Mouse (Mus musculus) CD4-positive, CD25-positive, alpha-beta regulatory T cell, adult 2 months (primary cell): ENCODE results near the gene Lsg1.
A peak's percentile ranks its signal among the peaks of the same experiment; 100 is the strongest.

Experiments
- DNase-seq: peaks from one replicate; pipeline ENCODE4 v3.0.0-alpha.2; 2012; ENCODE audit warnings: low read depth, low spot score

Gene Lsg1

DNA sequence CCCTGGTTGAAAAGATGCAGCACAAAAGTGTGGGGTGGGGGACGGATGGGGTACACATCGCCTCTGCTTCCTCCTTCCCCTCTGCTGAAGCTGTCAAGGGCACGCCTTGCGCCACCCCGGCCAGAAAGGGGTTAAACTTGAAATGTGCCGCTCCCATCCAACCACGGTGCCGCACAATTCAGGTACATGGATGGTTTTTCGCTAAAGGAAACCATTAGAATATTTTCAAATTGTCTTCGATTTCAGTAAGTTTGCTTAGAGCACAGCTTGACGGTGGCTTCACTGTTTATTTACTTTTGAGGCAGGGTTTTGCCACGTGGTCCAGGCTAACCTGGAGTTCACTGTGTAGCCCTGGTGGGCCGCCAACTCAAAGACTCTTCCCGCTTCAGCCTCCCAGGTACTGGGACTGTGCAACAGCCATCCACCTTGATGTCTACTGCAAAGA lies 36.6 kb downstream of the Lsg1 start, which contains the start of gene Tmem44:
TSS of gene Tmem44 (minus strand) at position 95 of the 445 bp plus-strand sequence.
- no peak for DNase-seq

DNA sequence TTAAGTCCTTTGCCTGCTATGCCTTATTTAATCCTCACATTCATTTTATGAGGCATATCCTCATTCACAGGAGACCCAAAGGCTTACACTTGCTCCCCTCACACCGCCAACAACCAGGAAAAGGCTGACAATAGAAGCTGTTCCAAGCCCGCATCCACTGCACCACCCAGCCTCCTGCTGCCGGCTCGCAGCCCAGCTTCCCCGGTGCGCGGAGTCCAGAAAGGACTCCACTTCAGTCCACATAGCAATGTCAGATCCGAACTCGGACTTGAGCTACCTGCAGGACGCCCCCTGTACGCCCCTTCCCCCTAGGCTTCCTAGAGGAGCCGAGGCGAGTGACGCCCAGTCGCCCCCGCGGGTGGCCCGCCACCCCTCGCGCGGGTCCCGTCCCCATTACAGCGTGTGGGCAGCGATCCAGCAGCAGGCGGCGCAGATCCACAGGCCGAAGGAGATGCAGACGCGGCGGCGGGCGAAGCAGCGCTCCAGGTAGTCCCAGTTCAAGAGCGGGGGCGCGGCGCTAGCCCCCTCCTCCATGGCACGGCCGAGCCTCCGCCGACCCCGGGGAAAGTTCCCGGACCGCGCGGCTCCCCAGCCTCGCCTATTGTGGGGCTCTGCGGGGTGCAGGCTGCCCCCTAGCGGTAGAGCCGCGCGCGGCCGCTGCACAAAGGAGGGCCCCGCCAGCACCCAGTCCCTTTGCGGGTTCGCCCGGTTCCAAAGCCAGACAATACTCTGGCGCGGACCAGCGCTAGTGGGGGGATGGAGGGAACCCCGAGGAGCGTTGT lies 37.2 kb downstream of the Lsg1 start:
- DNase-seq, result peak; percentile 86

DNA sequence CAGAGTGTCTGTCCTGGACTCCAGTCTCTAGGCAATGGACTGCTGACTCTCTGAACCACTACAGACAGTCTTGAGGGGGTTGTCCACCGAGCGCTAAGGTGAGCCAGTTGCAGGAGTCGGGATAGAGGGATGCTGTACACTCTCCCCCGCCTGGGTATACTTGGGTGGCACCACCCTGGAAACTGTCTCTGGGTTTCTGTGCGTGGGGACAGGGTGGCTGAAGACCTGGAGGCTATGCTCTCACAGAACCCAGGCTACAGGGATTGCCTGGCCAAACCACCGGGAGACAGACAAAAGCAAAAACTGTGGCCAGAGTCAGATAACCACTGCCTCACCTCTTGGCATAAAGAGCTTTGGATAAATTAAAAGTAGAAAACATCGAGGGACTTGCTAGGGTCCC lies 37.9 kb downstream of the Lsg1 start:
- no peak for DNase-seq

DNA sequence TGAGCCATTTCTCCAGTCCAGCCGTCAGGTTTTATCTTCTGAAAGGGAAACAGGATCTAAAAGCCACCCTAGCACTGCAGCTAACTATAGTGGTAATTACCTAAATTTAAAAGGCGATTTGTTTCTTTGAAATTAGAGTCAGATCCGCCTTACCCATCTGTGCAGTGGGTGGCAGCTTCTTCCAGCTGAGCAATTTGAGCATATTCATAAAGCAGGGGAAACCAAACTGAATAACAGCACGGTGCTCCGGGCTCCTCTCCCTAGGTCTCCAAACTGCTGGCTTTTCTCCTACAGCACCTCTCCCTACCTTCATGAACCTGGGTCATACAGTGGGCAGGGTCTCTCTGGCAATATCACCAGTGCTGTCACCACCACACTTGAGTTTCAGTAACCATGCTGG lies 39.1 kb downstream of the Lsg1 start:
- DNase-seq, result no peak

DNA sequence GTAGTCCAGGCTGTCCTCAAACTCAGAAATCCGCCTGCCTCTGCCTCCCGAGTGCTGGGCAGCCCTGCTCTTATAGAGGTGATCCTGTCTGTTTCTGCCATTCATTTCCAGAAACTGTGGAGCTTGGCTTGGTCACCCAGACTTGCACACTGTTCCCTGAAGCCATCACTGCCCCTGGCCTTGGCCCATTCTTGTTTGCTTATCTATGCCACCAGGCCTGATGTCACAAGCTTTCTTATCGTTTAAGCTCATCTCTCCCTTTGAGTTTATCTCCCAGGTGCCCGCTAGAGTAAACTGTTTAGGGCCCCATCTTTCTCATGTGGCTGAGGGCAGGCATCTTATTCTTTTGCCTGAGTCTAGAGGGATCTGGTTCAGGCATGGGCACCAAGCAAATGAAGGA lies 42.7 kb downstream of the Lsg1 start:
- no peak for DNase-seq

DNA sequence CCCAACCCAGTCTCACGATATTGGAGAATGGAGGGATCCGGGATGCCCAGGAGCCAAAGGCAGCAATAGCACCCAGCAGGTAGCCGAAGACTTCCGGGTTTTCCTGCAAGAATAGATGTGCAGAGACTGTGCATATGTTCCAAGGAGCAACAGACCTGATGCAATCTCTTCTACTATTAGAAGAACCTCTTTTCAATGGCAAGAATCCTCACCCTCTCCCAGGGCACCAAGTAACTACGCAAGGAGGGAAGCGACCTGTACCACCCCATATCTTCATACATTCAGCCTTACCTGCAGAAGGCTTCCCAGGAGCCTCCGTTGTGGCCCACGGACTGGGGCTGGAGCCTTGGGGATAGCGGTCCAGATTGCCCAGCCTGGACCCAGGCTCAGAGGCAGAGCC lies 44.0 kb downstream of the Lsg1 start:
- no peak for DNase-seq

DNA sequence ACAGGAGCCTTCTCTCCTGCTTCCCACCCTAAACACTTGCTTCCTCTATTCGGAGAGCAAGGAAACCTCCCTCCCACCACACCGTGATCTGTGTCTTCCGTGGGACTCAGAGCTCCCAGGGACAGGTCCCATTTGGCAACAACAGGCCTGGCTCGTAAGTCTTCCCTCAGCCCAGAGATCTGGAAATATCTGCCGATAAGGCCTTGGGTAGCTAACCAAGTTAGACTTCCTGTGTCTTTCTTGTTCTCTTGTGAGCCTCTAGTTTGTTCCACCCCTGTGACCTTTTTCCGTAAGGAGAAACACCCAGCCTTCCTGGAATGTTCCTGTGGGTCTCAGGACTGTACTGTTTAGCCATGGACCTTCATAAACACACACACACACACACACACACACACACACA lies 44.6 kb downstream of the Lsg1 start:
- no peak for DNase-seq

DNA sequence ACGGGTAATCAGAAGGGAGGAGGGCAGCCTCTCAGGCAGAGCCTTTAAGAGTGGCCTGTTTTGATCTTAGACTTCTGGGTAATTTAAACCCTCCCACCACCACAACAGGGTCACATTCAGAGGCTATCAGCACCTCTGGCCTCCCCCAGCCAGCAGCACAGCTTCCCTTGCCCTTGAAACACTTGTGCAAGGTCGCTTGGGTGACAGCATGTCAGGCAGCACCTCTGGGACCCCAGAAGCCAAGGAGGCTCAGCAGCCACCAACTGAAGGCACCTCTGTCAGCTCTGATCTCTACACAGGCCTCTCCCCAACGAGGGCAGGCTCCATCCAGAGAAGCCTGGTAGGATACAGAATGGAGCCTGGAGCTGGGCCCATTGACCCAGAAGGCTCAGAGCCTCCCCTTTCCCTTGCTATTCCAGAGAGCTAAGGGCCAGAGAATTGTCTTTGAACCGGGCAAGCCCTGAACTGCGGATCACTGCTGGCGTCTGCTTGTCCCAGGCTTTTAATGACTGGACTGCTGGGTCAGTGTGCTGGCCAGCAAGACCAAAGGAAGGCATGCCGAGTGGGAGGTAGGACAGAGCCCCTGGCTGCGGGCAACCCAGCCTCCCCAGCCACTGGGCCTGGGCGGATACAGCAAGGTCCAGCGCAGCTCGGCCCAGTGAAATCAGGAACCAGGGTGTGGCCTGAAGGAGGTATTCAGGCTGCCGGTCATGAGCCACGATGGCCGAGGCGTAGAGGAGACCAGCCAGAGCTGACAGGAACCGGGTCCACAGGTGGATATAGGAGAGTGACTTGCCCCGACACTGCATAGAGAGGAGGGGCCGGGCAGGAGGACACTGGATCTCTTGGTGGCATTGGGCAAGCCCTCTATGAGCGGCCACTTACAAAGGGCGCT lies 47.0 kb downstream of the Lsg1 start:
- no peak for DNase-seq

DNA sequence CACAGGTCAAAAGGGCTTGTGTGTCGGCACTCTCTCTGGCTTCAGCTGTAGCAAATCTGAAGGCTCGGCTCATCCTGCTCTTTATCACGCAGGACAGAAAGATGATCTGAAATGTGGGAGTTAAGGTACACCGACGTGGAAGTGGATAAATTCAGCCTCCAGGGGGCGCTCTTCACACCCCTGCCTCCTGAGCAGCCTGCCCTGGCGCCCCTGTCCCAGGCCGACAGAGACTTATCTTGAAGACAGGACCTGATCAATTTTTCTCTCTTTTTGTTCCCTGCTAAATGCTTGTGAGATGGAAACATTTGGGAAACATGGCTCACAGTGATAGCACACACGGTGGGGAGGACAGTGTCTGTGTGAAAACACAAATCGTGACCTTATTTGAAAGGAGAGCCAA lies 48.0 kb downstream of the Lsg1 start:
- peak; percentile 83 for DNase-seq

DNA sequence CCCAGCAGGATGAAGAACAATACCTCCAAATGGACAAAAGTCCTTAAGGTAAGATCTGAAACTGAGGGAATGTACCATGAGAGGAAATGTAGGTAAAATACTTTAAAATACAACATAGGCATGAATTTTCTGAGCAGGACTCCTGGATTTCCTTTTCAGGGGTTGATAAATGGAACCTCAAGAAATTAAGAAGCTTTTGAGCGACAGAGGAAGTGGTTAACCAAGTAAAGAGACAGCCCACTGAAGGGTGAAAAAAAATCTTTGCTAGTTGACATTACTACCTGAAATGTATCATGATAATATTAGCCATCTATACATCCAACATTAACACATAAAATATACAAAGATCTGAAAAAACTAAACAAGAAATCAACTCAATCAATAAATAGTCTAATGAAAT lies 52.3 kb downstream of the Lsg1 start:
- DNase-seq, result peak; percentile 64

DNA sequence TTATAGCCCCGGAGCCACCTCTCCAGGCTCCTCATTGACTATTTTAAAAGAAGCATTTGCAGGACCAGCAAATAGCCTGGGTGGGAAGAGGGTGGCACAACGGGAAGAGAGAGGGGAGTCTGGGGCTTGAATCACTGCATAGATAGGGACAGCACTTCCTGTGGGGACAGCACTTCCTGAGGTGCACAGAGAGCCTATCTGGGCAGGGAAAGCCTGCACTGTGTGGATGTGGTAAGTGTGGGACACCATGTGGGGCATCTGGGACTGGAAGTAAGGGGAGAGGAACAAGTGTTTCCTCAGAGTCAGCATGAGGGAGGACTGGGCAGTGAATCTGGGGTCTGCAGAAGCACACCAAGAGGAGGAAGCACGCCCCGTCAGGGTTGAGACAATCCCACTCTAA lies 53.8 kb downstream of the Lsg1 start:
- peak; percentile 39 for DNase-seq

DNA sequence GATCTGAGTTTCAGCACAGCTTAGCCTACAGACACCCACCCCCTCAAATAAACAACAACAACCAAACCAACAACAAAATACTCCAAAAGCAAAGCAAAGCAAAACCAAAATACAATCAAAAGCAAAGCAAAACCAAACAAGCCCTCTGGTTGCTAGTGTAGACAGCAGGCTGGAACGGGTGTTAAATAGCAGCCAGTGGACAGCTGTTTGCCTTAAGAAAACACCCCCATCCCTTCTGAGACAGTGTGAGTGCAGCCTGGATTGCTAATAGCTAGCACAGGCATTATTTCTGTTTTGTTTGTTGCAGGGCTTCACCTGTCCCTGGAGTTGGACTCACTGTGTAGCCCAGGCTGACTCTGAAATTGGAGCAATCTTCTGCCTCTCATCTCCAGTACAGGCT lies 54.5 kb downstream of the Lsg1 start:
- no peak for DNase-seq

DNA sequence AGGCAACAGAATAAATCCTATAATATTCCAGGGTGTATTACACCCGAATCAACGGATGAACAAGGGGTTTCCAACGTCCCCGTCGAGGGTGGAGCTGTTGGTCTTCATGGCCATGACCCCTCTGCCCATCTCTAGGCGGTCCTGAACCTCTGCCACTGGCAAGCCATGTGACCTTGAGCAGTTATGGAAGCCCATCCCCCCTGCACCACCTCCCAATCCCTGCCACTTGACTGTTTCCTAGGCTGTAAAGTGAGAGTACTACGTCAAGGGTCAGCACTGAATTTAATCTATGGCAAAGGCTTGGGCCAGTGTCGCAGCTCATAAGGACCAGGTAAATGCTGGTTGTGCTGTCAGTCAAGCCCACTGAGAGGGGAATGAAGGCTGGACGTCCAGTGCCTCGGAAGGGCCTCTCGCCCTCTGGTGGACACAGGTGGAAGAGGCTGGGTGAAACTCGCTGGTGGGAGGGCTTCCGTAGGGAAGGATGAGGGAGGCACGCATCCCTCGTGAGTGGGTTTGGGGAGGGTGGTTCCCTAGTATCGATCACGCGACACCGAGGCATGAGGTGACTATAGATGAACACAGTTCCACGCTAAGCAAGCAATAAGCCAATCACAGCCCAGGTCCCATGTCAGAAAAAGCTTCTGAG lies 55.5 kb downstream of the Lsg1 start:
- DNase-seq, result peak; percentile 65

DNA sequence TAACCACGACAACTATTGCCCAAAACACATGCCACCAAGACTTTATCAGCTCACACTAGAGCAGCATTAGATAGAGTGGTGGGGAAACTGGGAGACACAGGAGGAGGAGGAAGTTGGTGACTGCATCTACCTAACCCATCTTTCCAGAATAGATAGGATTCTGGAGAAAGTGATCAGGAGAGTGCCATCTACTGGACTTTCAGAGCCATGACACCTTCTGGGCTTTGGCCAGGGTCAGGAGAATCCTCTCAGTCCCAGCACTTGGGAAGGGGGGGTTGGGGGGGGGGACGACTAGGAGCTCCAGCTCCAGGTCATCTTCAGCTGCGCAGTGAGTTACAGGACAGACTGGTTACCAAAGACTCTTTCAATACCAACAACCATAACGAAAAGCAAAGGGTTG lies 56.6 kb downstream of the Lsg1 start:
- peak; percentile 36 for DNase-seq

DNA sequence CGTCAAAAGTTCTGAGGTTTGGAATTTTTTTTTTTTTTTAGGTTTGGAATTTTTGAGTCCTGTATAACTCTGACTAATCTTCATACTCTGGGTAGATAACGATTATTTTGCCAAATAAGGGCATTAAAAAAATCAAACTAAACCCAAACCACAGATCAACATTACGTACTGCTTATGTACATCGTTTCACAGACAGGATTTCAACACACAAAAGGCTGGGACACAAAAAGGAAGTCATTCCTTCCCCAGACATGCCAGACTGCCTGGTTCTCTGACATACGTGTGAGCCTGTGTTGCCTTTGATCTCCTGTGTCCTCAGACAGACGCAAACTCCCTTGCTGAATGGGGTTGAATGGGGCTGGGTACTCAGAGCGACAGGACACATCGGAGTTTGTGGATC lies 59.0 kb downstream of the Lsg1 start:
- no peak for DNase-seq

DNA sequence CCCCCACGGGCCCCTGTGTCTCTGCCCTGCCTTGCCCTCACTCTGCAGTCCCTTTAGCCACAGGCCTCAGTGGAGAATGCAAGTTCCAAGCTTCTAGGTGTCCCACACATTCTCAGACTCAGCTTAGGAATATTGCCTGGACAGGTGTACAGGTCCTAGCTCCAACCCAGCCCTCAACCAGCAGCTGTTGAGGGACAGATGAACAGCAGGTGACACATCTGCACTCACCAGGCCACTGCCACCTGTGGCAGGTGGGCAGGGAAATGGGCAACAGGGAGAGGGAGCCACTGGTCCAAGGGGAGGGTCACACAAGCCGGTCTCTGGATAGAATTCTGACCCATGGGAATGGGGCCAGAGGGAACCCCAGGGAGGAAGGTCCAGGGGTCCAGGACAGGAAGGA lies 59.5 kb downstream of the Lsg1 start:
- no peak for DNase-seq

DNA sequence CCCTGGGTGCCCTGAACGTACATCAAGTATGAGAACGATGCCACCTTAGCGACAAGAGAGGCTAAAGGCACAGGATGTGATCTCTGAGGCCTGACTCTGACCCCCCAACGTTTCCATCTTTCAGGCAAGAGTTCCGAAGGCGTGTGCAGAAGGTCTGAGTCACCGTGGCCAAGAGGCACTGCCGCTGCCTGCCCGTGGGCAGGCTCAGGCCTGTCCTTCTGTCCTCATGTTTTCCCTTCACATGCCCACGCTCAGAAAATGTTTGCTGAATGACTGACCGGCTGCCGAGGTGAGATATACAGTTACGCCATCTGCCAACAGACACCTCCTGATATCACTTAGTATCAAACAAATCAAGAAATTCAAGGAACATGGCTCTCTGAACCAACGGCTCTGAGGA lies 61.6 kb downstream of the Lsg1 start:
- DNase-seq, result no peak

DNA sequence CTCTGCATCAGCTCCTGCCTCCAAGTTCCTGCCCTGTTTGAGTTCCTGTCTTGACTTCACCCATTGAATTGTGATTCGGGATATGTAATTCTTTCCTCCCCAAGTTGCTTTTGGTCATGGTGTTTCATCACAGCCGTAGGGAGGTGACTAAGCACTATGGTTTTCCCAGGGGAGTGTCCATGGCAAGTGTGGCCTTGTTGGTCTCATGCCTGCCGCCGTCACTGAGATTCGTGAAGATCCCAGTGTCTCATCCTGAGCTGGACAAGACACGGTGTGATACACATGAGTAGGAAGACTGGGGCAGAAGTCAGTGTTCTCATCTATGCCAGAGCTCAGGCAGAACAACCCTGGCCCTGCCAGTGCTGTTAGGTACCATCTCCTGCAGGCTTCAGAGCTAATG lies 62.9 kb downstream of the Lsg1 start:
- no peak for DNase-seq

DNA sequence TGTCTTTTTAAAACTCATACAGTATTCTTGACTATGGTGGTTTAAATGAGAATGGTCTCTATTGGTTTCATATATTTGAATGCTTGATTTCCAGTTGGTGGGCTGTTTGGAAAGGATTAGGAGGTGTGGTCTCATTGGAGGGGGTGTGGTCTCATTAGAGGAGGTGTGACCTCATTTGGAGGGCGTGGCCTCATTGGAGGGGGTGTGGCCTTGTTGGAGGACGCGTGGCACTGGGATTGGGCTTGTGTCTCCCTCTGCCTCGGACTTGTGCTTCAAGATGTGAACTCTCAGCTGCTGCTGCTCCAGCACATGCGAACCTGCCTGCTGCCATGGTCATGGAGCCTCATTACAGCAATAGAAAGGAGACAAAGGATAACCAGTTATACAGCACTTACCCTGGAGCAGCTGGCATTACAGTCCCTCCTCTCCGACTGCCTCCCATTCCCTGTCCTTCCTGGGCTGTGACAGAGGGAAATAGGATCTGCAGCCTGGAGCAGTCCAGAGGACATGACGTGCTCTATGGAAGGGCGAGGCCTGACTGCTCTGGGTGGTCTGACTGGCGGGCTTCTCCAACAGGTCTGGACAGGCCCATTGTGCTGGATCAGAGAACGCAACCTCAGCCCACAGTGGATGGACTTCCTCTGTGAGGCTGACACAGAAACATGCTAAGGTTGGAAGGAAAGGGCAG lies 65.0 kb downstream of the Lsg1 start:
- peak; percentile 38 for DNase-seq

DNA sequence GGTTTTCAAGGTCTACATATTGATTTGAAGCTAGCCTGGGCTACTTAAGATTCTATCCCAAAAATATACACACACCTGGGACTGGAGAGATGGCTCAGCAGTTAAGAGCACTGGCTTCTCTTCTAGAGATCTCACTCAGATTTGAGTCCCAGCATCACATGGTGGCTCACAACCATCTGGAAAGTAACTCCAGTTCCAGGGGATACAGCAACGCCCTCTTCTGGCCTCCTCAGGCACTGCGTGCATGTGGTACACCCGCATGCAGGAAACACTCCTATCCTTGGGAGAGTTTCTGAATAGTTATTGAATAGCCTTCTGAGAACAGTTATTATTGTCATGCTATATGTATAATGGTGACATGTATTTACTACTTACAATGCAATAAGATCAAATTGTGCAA lies 66.2 kb downstream of the Lsg1 start:
- peak; percentile 38 for DNase-seq

DNA sequence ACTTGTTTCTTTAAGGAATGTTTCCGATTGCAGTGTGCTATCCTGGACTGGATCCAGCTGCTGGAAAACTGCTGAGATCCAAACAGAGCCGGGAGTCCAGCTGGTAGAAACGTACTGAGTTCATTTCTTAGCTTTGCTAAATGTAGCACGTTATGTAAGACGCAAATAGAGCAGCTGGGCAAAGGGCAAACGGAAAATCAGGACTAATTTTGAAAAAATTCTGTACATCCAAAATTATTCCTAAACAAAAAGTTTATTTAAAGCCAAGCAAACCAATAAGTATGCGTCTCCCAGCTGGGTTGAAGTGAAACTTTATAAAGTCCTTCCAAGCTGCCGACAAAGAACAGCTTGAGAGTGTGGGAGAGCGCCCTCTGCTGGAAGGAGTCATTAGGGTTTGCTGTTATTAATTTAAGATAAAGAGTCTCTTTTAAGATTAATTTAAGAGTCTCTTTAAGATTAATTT lies 67.0 kb downstream of the Lsg1 start:
- peak; percentile 88 for DNase-seq

DNA sequence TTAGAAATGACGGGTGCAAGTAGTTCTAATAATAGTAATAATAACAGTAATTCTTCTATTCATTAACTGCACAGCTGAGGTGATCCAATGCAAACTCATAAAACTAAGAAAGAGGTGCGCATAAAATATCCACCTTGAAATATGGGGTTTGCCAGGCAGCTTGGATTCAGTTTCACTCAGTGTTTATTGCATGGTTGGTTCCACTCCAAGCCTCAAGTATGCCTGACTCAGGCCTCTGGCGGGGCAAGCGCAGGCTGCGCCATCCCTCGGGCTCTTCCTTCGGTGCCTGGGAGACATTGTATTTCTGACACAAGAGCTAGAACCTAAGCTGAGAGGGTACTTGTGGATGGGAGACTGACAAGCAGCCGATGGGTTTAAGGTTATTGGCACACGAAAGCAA lies 68.8 kb downstream of the Lsg1 start:
- DNase-seq, result no peak
